12 mouse cellular contexts compared by ENCODE assay signal in genomic region chr1:131511131-131511530, GRCm38 (mm10).
"Had no signal": no experiment of that assay in that cellular context is flagged by ENCODE, and none has a peak within 500 bp of the region (broad histone marks: within the 10 kb centered on the region; RNA-seq: fewer than 3 reads in every experiment).

No protein-coding gene starts in this region.

- H3K36me3 ChIP-seq: limb, embryonic 10.5 days; liver, embryonic 12.5 days; midbrain, embryonic 12.5 days had no signal

- H3K4me1 ChIP-seq: limb, embryonic 10.5 days had no signal

- ATAC-seq: liver, embryonic 12.5 days; midbrain, embryonic 16.5 days had no signal

- H3K27me3 ChIP-seq: liver, embryonic 12.5 days; midbrain, embryonic 12.5 days had no signal

- H3K27ac ChIP-seq: left cerebral cortex, adult 2 months; limb, embryonic 10.5 days; liver, embryonic 12.5 days; midbrain, embryonic 12.5 days had no signal

- DNase-seq: kidney, adult 11 months; lung, embryonic 14.5 days; lung, postnatal 14 days; right cerebral cortex, postnatal 14 days; thymus, adult 18-20 months; thymus, postnatal 14 days had no signal

- H3K4me3 ChIP-seq: layer of hippocampus, adult 2 months; left cerebral cortex, adult 2 months; limb, embryonic 10.5 days; liver, embryonic 12.5 days; midbrain, embryonic 12.5 days had no signal

- H3K9ac ChIP-seq: liver, embryonic 12.5 days; lung, embryonic 14.5 days; midbrain, embryonic 12.5 days had no signal

- H3K4me2 ChIP-seq: liver, embryonic 12.5 days; lung, embryonic 14.5 days; midbrain, embryonic 12.5 days had no signal

- H3K9me3 ChIP-seq: limb, embryonic 10.5 days; liver, embryonic 12.5 days; midbrain, embryonic 12.5 days had no signal
